Mouse (Mus musculus) c-Kit-negative CD71-positive TER-119-positive erythroid progenitor cells, embryonic 14.5 days (primary cell): ENCODE measurements around the gene Map3k15.

Experiments
- DNase-seq: peaks from one replicate; pipeline ENCODE4 v3.0.0-alpha.2; 2013; ENCODE audit warnings: low read depth, low spot score

Gene Map3k15

GRCm38 (mm10) chrX:160134136-160134843 lies 146.1 kb downstream of the Map3k15 start:
- no peak for DNase-seq

GRCm38 (mm10) chrX:160135719-160136118 lies 147.5 kb downstream of the Map3k15 start:
- DNase-seq, result no peak

- no peak for DNase-seq
Measured at GRCm38 (mm10) chrX:160136153-160136552, 147.9 kb downstream of the Map3k15 start.

GRCm38 (mm10) chrX:160137177-160137860 lies 149.1 kb downstream of the Map3k15 start:
- DNase-seq, result no peak

GRCm38 (mm10) chrX:160137861-160138717 lies 149.9 kb downstream of the Map3k15 start, which contains the start of gene Pdha1:
Gene Pdha1 (minus strand): TSS chrX:160138413.
- DNase-seq, result peak; percentile 69

GRCm38 (mm10) chrX:160146806-160147205 lies 158.6 kb downstream of the Map3k15 start:
- DNase-seq, result no peak

- no peak for DNase-seq
Measured at GRCm38 (mm10) chrX:160147406-160147805, 159.2 kb downstream of the Map3k15 start.

- no peak for DNase-seq
Measured at GRCm38 (mm10) chrX:160148859-160149258, 160.6 kb downstream of the Map3k15 start.

- no peak for DNase-seq
Measured at GRCm38 (mm10) chrX:160153147-160153815, 165.0 kb downstream of the Map3k15 start.

GRCm38 (mm10) chrX:160164259-160164658 lies 176.0 kb downstream of the Map3k15 start:
- no peak for DNase-seq

- no peak for DNase-seq
Measured at GRCm38 (mm10) chrX:160166246-160166985, 178.2 kb downstream of the Map3k15 start.

- DNase-seq, result peak; percentile 9
Measured at GRCm38 (mm10) chrX:160170150-160170549, 181.9 kb downstream of the Map3k15 start.
